Comparison of ENCODE assay signal across 51 mouse cellular contexts in genomic region chr3:124555092-124555491, GRCm38 (mm10). TPM values are rescaled to one million over a fixed set of nuclear protein-coding genes. Genes with fewer than 3 reads are reported as not detected.
"Had no signal": no experiment of that assay in that cellular context is flagged by ENCODE, and none has a peak within 500 bp of the region (broad histone marks: within the 10 kb centered on the region; RNA-seq: fewer than 3 reads in every experiment).

No protein-coding gene starts in this region.

- H3K36me3 ChIP-seq: heart, embryonic 10.5 days; heart, embryonic 12.5 days; heart, embryonic 13.5 days; heart, embryonic 15.5 days; hindbrain, embryonic 10.5 days; hindbrain, embryonic 12.5 days; hindbrain, embryonic 15.5 days; intestine, embryonic 15.5 days; kidney, embryonic 15.5 days had no signal

- H3K27ac ChIP-seq: heart, embryonic 10.5 days; heart, embryonic 13.5 days; heart, embryonic 15.5 days; hindbrain, embryonic 10.5 days; hindbrain, embryonic 12.5 days; hindbrain, embryonic 14.5 days; hindbrain, embryonic 15.5 days; hindbrain, postnatal 0 days; intestine, embryonic 15.5 days; kidney, embryonic 15.5 days; kidney, postnatal 0 days; layer of hippocampus, adult 2 months; left cerebral cortex, adult 2 months had no signal

- H3K4me1 ChIP-seq: heart, embryonic 10.5 days; heart, embryonic 12.5 days; heart, embryonic 13.5 days; heart, embryonic 15.5 days; hindbrain, embryonic 10.5 days; hindbrain, embryonic 12.5 days; hindbrain, embryonic 15.5 days; intestine, embryonic 15.5 days; kidney, embryonic 15.5 days had no signal

- H3K9me3 ChIP-seq: heart, embryonic 10.5 days; heart, embryonic 12.5 days; heart, embryonic 13.5 days; heart, embryonic 15.5 days; hindbrain, embryonic 10.5 days; hindbrain, embryonic 12.5 days; hindbrain, embryonic 15.5 days; intestine, embryonic 15.5 days; kidney, embryonic 15.5 days had no signal

- H3K4me3 ChIP-seq: heart, embryonic 10.5 days; heart, embryonic 12.5 days; heart, embryonic 13.5 days; heart, embryonic 15.5 days; hindbrain, embryonic 10.5 days; hindbrain, embryonic 12.5 days; hindbrain, embryonic 15.5 days; intestine, embryonic 15.5 days; kidney, embryonic 15.5 days; layer of hippocampus, adult 2 months; left cerebral cortex, adult 2 months had no signal

- H3K4me2 ChIP-seq: heart, embryonic 11.5 days; heart, embryonic 12.5 days; heart, embryonic 13.5 days; heart, embryonic 15.5 days; hindbrain, embryonic 12.5 days; hindbrain, embryonic 14.5 days; hindbrain, embryonic 15.5 days; intestine, embryonic 15.5 days; kidney, embryonic 15.5 days had no signal

- ATAC-seq: hindbrain, embryonic 16.5 days; hindbrain, postnatal 0 days; inflammation-experienced regulatory T-cells, adult 6 months; intestine, embryonic 15.5 days; intestine, embryonic 16.5 days had no signal

- H3K27me3 ChIP-seq: heart, embryonic 12.5 days; heart, embryonic 13.5 days; heart, embryonic 15.5 days; hindbrain, embryonic 12.5 days; hindbrain, embryonic 15.5 days; intestine, embryonic 15.5 days; kidney, embryonic 15.5 days had no signal

- H3K9ac ChIP-seq: heart, embryonic 12.5 days; heart, embryonic 13.5 days; heart, embryonic 15.5 days; hindbrain, embryonic 12.5 days; hindbrain, embryonic 14.5 days; hindbrain, embryonic 15.5 days; intestine, embryonic 15.5 days; kidney, embryonic 15.5 days had no signal

- DNase-seq: heart, postnatal 10 days; heart, postnatal 14 days; heart, postnatal 36 days; heart, postnatal 4 days; kidney, adult 11 months; kidney, adult 18-20 months; kidney, adult 2 months; kidney, adult 8-10 months; kidney, adult 9 months; kidney, postnatal 10 days; kidney, postnatal 14 days; kidney, postnatal 25 days; kidney, postnatal 36 days; kidney, postnatal 4 days; layer of hippocampus, adult 9-11 months; layer of hippocampus, postnatal 36 days had no signal

RNA-seq across cellular contexts. Expression of gene 1700003H04Rik, which starts 25.8 kb away (rescaled TPM):
- total RNA-seq: heart, postnatal 10 days; heart, postnatal 14 days; heart, postnatal 25 days; heart, postnatal 36 days; heart, postnatal 4 days; hematopoietic stem cell, adult 5-6 weeks; hindbrain, postnatal 0 days; layer of hippocampus, adult 18-20 months; layer of hippocampus, adult 2 months; layer of hippocampus, adult 8-10 months; layer of hippocampus, postnatal 10 days; layer of hippocampus, postnatal 14 days; layer of hippocampus, postnatal 25 days; layer of hippocampus, postnatal 36 days; left cerebral cortex, adult 18-20 months; left cerebral cortex, adult 2 months; left cerebral cortex, adult 8-10 months had no signal
- polyA plus RNA-seq: heart, embryonic 10.5 days; heart, embryonic 11.5 days; heart, embryonic 12.5 days; heart, embryonic 13.5 days; heart, embryonic 14.5 days; heart, embryonic 15.5 days; heart, embryonic 16.5 days; heart, postnatal 0 days; hindbrain, embryonic 10.5 days; hindbrain, embryonic 11.5 days; hindbrain, embryonic 12.5 days; hindbrain, embryonic 14.5 days; hindbrain, embryonic 15.5 days; hindbrain, embryonic 16.5 days; hindbrain, postnatal 0 days; inflammation-experienced regulatory T-cells, adult 6 months; intestine, embryonic 14.5 days; intestine, embryonic 15.5 days; intestine, embryonic 16.5 days; kidney, adult 2 months; kidney, embryonic 14.5 days; kidney, embryonic 15.5 days; kidney, embryonic 16.5 days; kidney, postnatal 0 days; large intestine, adult 2 months had no signal
